Mouse (Mus musculus) neural tube, embryonic 10.5 days (tissue): ENCODE results near the gene Slc35f1.

ENCODE experiments used
- DNase-seq: peaks from one replicate; pipeline ENCODE4 v3.0.0-alpha.2; 2017; ENCODE audit warnings: low spot score; ENCODE audit errors: extremely low spot score

The Slc35f1 gene

GRCm38 (mm10) chr10:52923143-52923542 is 232.8 kb downstream of the Slc35f1 start:
- no peak for DNase-seq

DNA sequence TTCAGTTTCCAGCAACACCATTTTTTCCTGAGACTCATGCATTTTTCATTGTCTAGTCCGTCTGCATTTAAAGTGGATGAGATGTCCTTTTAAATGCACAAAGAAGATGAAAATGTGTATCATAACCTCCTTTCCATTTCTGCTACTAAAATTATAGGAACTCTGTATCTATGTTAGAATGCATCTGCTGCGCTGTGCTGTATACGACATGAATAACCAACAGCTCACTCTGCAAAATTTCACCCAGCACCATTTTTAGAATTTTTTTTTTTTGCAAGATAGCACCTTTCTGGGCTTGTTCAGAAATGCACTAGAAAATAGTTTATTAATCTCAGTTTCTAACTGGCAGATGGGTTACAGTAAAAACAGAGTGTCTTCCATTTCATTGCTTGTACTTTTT is 236.0 kb downstream of the Slc35f1 start:
- DNase-seq: no peak

DNA sequence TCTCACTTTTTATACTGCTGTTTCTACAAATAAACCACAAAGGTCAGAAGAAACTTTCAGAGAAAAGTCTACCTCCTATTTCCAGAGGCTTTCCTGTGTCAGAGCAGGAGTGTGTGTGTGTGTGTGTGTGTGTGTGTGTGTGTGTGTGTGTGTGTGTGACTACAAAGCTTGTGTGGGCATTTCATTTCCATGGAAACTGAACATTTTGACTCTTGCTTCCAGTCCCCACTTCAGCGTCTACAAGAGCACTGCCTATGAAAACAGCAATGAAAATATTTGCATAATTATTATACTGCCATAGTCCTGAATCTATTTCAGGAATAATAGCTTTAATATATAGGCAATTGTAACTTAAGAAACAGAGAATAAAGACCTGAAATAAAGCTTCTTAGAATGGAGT is 241.8 kb downstream of the Slc35f1 start:
- no peak for DNase-seq

DNA sequence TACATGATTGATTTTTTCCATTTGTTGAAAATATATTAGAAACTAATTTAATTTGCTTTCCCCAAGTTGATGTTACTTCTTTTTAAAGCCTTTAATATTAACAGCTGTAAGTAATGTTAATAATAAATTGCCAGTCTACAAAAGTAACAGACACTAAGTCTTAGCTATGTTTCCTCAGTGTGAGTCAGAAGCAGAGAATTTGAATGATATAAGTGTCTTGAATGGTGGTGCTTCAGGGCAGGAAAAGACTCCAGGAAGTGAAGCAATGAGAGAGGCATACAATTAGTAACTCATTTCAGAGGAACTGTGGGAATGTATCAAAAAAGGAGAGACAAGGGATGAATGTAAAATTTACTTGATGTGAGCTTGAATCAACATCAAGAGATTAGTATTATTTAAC is 244.3 kb downstream of the Slc35f1 start:
- DNase-seq: no peak

- no peak for DNase-seq
Observed at GRCm38 (mm10) chr10:52940111-52940830, 249.9 kb downstream of the Slc35f1 start.

GRCm38 (mm10) chr10:52940831-52941216 is 250.5 kb downstream of the Slc35f1 start:
- DNase-seq: no peak

DNA sequence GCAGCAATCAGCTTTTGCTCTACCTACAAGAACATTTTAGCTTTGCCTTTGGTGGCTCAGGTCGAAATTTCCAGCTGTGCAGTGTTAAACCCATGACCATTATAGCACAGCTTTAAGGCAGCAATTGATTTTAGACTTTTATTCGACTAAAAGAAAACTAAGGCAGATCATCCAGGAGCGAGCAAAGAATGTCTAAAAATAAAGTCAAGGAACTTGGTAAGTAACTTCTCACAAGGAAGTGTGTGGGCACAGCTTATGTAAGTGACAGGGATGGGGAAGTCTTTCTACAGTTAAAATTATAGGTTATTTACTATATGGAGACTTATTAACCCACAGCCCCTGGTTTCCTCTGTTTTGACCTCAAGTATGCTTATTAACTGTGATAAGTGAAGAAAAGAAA is 262.2 kb downstream of the Slc35f1 start:
- no peak for DNase-seq

DNA sequence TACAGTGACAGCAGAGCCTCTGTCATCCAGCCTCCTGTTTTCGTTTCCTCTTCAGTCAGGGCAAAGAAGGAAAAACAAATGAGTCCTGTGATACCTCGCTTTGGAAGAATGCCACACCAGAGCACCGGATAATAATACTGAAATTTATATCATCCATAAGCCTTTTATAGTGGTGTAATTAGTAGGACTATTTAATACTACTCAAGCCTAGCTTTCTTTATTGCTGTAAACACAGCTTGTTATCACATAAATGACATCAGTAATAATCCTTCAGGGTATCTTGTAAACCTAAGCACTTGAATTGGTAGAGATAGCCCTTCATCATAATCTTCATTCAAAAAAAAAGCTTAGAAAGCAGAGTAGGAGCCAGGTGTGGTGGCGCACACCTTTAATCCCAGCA is 266.4 kb downstream of the Slc35f1 start:
- DNase-seq: no peak

GRCm38 (mm10) chr10:52979251-52979650 is 288.9 kb downstream of the Slc35f1 start:
- no peak for DNase-seq

- DNase-seq: no peak
Observed at GRCm38 (mm10) chr10:52982836-52983235, 292.5 kb downstream of the Slc35f1 start.

GRCm38 (mm10) chr10:52992246-52992645 is 301.9 kb downstream of the Slc35f1 start:
- no peak for DNase-seq

DNA sequence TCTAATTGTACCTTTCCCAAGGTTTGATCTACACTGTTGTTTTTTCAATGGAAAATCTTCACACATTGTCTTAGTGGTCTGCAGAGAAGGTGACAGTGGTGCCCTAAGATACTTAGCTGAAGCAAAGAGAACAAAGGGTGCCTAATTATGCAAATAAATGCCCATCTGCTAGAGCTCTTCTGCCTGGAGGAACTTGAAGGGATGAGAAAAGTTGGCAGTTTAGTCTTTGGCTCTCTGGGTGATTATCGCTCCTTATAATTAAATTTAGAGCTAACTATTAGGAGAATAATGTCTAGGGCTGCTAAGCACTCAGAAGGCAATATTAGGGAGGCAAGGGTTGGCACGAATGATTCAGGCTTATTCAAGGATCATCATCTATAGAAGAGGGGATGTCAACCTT is 306.6 kb downstream of the Slc35f1 start:
- DNase-seq: no peak

- DNase-seq: no peak
Observed at GRCm38 (mm10) chr10:53001136-53001535, 310.8 kb downstream of the Slc35f1 start.

- DNase-seq: no peak
Observed at GRCm38 (mm10) chr10:53006229-53007190, 316.2 kb downstream of the Slc35f1 start.

DNA sequence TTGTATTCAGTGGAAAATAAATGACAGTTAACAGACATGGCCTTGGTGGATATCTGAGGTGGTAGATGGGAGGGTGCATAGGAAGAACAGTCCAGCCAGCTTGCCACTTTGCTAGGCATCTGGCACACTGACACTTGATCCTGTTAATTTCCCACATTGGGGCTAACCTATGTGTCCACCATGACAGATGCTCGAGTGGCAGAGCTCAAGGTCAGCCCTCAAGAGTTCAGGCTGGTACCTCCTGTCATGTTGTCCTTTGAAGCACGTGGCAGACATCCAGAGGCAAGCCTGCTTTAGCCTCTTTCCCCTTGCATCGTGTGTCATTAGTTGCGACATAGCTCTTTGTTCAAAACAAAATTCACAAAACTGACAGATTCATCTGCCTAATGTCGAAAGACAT is 323.5 kb downstream of the Slc35f1 start:
- no peak for DNase-seq

GRCm38 (mm10) chr10:53028454-53028853 is 338.1 kb downstream of the Slc35f1 start:
- no peak for DNase-seq

DNA sequence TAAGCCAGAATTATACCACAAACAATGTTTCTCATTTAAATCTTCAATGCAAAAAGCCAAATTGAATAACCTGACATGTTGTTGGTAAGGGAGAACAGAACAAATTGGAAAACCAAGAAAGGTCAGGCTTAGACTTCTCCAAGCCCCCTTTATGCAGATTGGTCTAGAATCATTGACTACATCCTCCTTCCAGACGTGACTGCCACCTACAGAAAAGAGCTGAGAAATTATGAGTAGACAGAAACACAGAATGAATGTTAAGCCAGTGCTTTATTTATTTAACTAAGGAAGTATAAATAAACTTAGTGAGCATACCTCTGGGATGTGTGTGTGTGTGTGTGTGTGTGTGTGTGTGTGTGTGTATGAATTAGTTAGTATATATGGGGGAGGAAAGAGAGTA is 344.9 kb downstream of the Slc35f1 start:
- DNase-seq: no peak

DNA sequence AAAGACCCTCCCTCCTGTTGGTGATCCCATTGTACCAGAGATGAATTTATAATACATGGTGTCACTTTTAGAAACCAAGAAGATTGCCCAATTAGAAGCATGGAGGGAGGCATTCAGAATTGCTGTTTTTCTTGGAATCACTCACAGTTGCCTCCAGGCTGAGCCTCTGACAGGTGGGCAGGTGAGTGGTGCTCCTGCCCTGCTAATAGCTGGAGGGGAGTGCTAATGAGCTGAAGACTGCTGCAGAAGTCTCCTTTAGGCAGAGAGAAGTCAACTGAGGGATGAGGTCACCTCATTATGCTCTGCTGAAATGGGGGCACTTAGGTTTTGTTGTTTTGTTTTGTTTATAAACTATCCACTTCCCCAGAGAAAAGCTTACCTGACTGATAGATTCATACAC is 355.6 kb downstream of the Slc35f1 start:
- no peak for DNase-seq

GRCm38 (mm10) chr10:53052521-53052920 is 362.2 kb downstream of the Slc35f1 start:
- DNase-seq: no peak

- no peak for DNase-seq
Observed at GRCm38 (mm10) chr10:53060745-53061144, 370.4 kb downstream of the Slc35f1 start.

DNA sequence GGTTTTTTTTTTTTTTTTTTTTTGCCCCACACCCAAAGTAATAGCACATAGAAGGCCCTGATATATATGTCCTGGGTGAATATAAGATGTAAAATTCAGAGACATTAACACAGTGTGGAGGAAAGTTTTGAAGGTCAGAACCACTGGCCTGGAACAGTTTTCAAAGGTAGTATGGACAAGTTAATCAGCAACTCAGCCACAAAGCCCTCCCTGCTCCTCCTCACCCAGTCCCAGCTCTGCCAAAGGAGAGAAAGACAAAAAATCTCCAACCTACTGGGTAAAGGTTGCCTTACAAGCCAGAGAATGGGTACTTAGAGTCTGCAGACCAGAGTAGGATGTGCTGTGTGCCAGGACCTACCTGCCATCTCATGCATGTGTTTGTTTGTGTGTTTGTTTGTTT is 372.4 kb downstream of the Slc35f1 start:
- DNase-seq: no peak

DNA sequence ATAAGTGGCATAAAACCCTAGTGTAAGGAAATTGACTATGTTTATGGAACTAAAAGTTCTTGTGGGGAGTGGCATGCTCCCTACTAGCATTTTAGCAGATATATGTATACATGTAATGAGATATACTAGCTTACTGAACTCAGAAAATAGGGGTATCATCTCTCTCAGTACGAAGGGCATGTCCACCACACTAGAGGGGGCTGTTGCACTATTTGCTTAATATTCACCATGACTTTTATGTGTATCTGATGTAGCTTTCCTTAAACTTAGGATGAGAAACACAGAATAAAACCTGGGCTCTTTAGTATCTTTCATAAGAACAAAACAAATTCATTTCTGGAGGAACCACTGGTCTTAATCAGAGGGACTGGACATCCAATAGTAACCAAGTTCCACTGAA is 397.5 kb downstream of the Slc35f1 start:
- DNase-seq: no peak

DNA sequence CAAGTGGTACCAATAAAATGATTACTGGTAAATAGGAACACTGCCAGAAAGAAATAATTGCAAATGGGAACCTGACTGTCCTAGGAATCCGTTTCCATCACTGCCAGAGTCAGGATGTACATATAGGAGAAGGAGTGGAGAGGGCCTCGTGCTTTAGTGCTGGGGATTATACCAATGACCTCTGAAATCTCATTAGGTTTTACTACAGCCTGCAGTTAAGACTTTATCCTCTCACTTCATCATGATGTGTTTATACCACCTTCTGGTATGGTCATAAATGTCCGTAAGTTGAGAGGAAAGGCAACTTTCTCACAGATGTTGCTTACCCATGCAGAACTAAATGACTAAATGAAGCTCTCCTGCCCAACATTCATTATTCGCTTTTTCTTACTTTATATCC is 401.2 kb downstream of the Slc35f1 start:
- DNase-seq: no peak
